ENCODE assay signal across 36 mouse cellular contexts in the genomic region with DNA sequence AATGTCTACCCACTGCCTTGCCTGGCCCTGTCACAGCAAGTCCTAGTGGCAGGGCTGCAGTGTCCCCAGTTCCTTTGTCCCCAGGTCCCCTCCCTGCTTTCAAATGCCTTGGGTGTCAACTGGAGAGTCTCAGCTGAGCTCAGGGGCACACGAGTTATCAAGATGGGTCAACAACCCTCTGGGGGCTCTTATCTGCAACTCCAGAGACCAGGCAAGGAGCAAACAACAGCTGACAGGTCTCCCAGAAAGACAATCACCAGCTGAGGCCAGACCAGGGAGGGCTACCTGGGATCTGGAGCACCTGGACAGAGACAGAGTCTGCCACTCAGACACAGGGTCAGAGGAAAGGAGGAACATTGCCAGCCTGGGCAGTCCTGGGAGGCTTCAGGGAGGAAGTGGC. TPM values are rescaled to one million over a fixed set of nuclear protein-coding genes. Genes with fewer than 3 reads are reported as not detected.
DNase-seq lines count a peak whose midpoint lies in the region; ATAC-seq and TF ChIP-seq lines count a peak whose summit lies in the region.
"Had no signal": no experiment of that assay in that cellular context is flagged by ENCODE, and none has a peak within 500 bp of the region (broad histone marks: within the 10 kb centered on the region; RNA-seq: fewer than 3 reads in every experiment).

No protein-coding gene starts in this region.

- H3K4me2 ChIP-seq in intestine, embryonic 15.5 days (replicated peaks) = no peak overlapping the region
- no peak overlapping the region for H3K4me2 ChIP-seq in intestine, postnatal 0 days (replicated peaks; ENCODE audit: low read depth)
- H3K4me2 ChIP-seq: embryonic facial prominence, embryonic 13.5 days; forebrain, embryonic 12.5 days; heart, embryonic 13.5 days; hindbrain, embryonic 13.5 days had no signal

- H3K9me3 ChIP-seq in intestine, embryonic 15.5 days = no peaks in the 10 kb centered on the region
- no peaks in the 10 kb centered on the region for H3K9me3 ChIP-seq in intestine, postnatal 0 days (ENCODE audit: control insufficient read depth)
- H3K9me3 ChIP-seq in G1E (replicated peaks) (no peaks in the 10 kb centered on the region), MEL (replicated peaks; ENCODE audit: insufficient read depth, low read length) (no peaks in the 10 kb centered on the region)
- H3K9me3 ChIP-seq: embryonic facial prominence, embryonic 10.5 days; embryonic facial prominence, embryonic 13.5 days; forebrain, embryonic 12.5 days; heart, embryonic 13.5 days; hindbrain, embryonic 13.5 days had no signal

- no peak for DNase-seq in G1E (ENCODE audit: low spot score)
- DNase-seq in MEL (ENCODE audit: low read depth, low spot score) = no peak
- no peak for DNase-seq in right cerebral cortex, postnatal 25 days
- DNase-seq: adrenal gland, postnatal 25 days; cerebellum, adult 11-12 months; cerebellum, adult 8-10 months; cerebellum, postnatal 10 days; cerebellum, postnatal 36 days; embryo, embryonic 11 days; gastrocnemius, adult 2 months; gastrocnemius, postnatal 14 days; heart, adult 11 months; heart, postnatal 14 days; heart, postnatal 4 days; kidney, adult 11 months had no signal

- no peaks in the 10 kb centered on the region for H3K36me3 ChIP-seq in intestine, embryonic 15.5 days
- H3K36me3 ChIP-seq in intestine, postnatal 0 days (ENCODE audit: control insufficient read depth, insufficient read depth) = no peaks in the 10 kb centered on the region
- H3K36me3 ChIP-seq in G1E (replicated peaks) (peaks cover 1% of the 10 kb centered on the region), MEL (ENCODE audit: control insufficient read depth in 1 of 2, insufficient read depth in 2 of 2, low read length in 2 of 2) (peaks cover 0 to 5% of the 10 kb centered on the region in 2 experiments; a peak in 2 of 4 replicates)
- H3K36me3 ChIP-seq: embryonic facial prominence, embryonic 10.5 days; embryonic facial prominence, embryonic 13.5 days; forebrain, embryonic 12.5 days; heart, embryonic 13.5 days; hindbrain, embryonic 13.5 days had no signal

- H3K79me2 ChIP-seq in MEL (ENCODE audit: control insufficient read depth, insufficient read depth, low read length, poor library complexity) = no peaks in the 10 kb centered on the region

- TF ChIP-seq RAD21 in MEL (IDR thresholded peaks at IDR 0.05; ENCODE audit: low read depth, low read length) = no peak

- no peak for TF ChIP-seq POLR2A in MEL (IDR thresholded peaks at IDR 0.05; ENCODE audit: control insufficient read depth in 1 of 2, insufficient read depth in 1 of 2, low read depth in 1 of 2, low read length in 2 of 2, poor library complexity in 1 of 2)

- WGBS in intestine, embryonic 15.5 days = 13% methylated on average over 1 of the region's 1 CpGs
- WGBS in intestine, postnatal 0 days = 8% methylated on average over 1 of the region's 1 CpGs

- H3K27me3 ChIP-seq in intestine, embryonic 15.5 days (replicated peaks) = 0 out of 2 replicates have a peak, but pooled peaks cover 8% of the 10 kb centered on the region
- no peaks in the 10 kb centered on the region for H3K27me3 ChIP-seq in intestine, postnatal 0 days (replicated peaks; ENCODE audit: control insufficient read depth, insufficient read depth, low read length)
- H3K27me3 ChIP-seq in G1E (ENCODE audit: insufficient read depth, low read length) (peaks cover 21% of the 10 kb centered on the region), MEL (ENCODE audit: control insufficient read depth in 1 of 2, insufficient read depth in 2 of 2, low read length in 2 of 2) (no peaks in the 10 kb centered on the region)

- H3K4me1 ChIP-seq in intestine, embryonic 15.5 days (replicated peaks) = no peaks in the 10 kb centered on the region
- no peaks in the 10 kb centered on the region for H3K4me1 ChIP-seq in intestine, postnatal 0 days (replicated peaks; ENCODE audit: control insufficient read depth, insufficient read depth, low read length)
- H3K4me1 ChIP-seq in G1E (ENCODE audit: insufficient read depth, low read depth, low read length) (peaks cover 30% of the 10 kb centered on the region), MEL (ENCODE audit: control insufficient read depth in 1 of 2, insufficient read depth in 2 of 2, low read length in 2 of 2) (peaks cover 8 to 19% of the 10 kb centered on the region in 2 experiments)
- H3K4me1 ChIP-seq: embryonic facial prominence, embryonic 13.5 days; forebrain, embryonic 12.5 days; heart, embryonic 13.5 days had no signal

- H3K27ac ChIP-seq in intestine, embryonic 15.5 days = no peak overlapping the region
- H3K27ac ChIP-seq in intestine, postnatal 0 days (ENCODE audit: low read depth, low read length) = no peak overlapping the region
- no peak overlapping the region for H3K27ac ChIP-seq in MEL (ENCODE audit: control insufficient read depth, low read depth, low read length)
- H3K27ac ChIP-seq: embryonic facial prominence, embryonic 10.5 days; embryonic facial prominence, embryonic 13.5 days; forebrain, embryonic 12.5 days; gastrocnemius, adult 2 months; heart, embryonic 13.5 days; hindbrain, embryonic 13.5 days had no signal

- TF ChIP-seq CTCF in intestine, postnatal 0 days (IDR thresholded peaks at IDR 0.05; ENCODE audit: low read depth) = no peak
- TF ChIP-seq CTCF in G1E (IDR thresholded peaks at IDR 0.05; ENCODE audit: low read depth, low read length) (no peak), MEL (IDR thresholded peaks at IDR 0.05 in 2 of 3, conservative IDR thresholded peaks at IDR 0.05 in 1 of 3; ENCODE audit: control insufficient read depth in 1 of 3, insufficient read depth in 1 of 3, low read depth in 2 of 3, low read length in 3 of 3, poor library complexity in 1 of 3, severe bottlenecking in 1 of 3) (no peak)

- peak in 1 of 2 experiments; percentile 51; a peak in 1 of 4 replicates for TF ChIP-seq EP300 in MEL (IDR thresholded peaks at IDR 0.05; ENCODE audit: low read depth in 1 of 2, low read length in 2 of 2)

- ATAC-seq in intestine, embryonic 15.5 days = 0 out of 2 replicates have a peak, but pooled peaks have one; percentile 11
- no peak for ATAC-seq in intestine, postnatal 0 days
- ATAC-seq in G1E (ENCODE audit: extremely low read depth, insufficient number of reproducible peaks, low FRiP score, poor library complexity, severe bottlenecking) = peak; percentile 15; the same call in 1 of the 2 replicates
- ATAC-seq in megakaryocyte-erythroid progenitor cell, adult 5-6 weeks (replicated peaks; ENCODE audit: low FRiP score, low TSS enrichment, poor library complexity, severe bottlenecking) = 0 out of 2 replicates have a peak, but pooled peaks have one; percentile 27
- no peak for ATAC-seq in activated CD4-positive, CD25-positive, alpha-beta regulatory T cell, adult 4 months
- ATAC-seq: CD4-positive, CD25-positive, alpha-beta regulatory T cell, adult 4 months; forebrain, embryonic 16.5 days; hindbrain, embryonic 16.5 days; Patski had no signal

- H3K9ac ChIP-seq in intestine, embryonic 15.5 days = no peak overlapping the region
- no peak overlapping the region for H3K9ac ChIP-seq in intestine, postnatal 0 days (ENCODE audit: low read depth, low read length)
- no peak overlapping the region for H3K9ac ChIP-seq in MEL (ENCODE audit: control insufficient read depth, low read depth, low read length, poor library complexity, severe bottlenecking)
- H3K9ac ChIP-seq: embryonic facial prominence, embryonic 13.5 days; forebrain, embryonic 12.5 days; heart, embryonic 13.5 days had no signal

- H3K4me3 ChIP-seq in intestine, embryonic 15.5 days (replicated peaks) = no peak overlapping the region
- no peak overlapping the region for H3K4me3 ChIP-seq in intestine, postnatal 0 days (ENCODE audit: low read depth, low read length)
- H3K4me3 ChIP-seq in G1E (ENCODE audit: low read depth, low read length) (no peak overlapping the region), MEL (ENCODE audit: control insufficient read depth in 1 of 2, insufficient read depth in 1 of 2, low read depth in 2 of 2, low read length in 2 of 2) (no peak overlapping the region)
- H3K4me3 ChIP-seq: embryonic facial prominence, embryonic 10.5 days; embryonic facial prominence, embryonic 13.5 days; erythroblast, embryonic 14.5 days; forebrain, embryonic 12.5 days; gastrocnemius, adult 2 months; heart, embryonic 13.5 days; hindbrain, embryonic 13.5 days had no signal

RNA-seq across cellular contexts. Expression of a gene that starts 16.4 kb away (rescaled TPM):
- 14.0 and 18.0 TPM in 2 replicates for polyA plus RNA-seq in intestine, embryonic 15.5 days (2015; fragmentation: Nextera tagmentation; extraction: Ambion mirVana)
- polyA plus RNA-seq in intestine, postnatal 0 days (2015; fragmentation: Nextera tagmentation; extraction: Ambion mirVana) = 21.2 and 21.5 TPM in 2 replicates
- not detected in 2 replicates for total RNA-seq in G1E (2014; fragmentation: Nextera tagmentation)
- total RNA-seq in G1E (2017) = 0.70 and 1.6 TPM in 2 replicates
- 0.98 and 1.1 TPM in 2 replicates for polyA plus RNA-seq in G1E (2012)
- 8.2 and 12.1 TPM in 2 replicates for total RNA-seq in MEL (2012; rRNA removed)
- 10 to 100 TPM in 1 of 2 experiments, not detected in 1; 21.0 TPM for polyA plus RNA-seq in MEL (2012; ENCODE audit: insufficient read depth in 1 of 2, insufficient read length in 2 of 2, low read depth in 1 of 2, low replicate concordance in 2 of 2, missing spikeins in 1 of 2)
- 59.5 and 72.1 TPM in 2 replicates for total RNA-seq in megakaryocyte-erythroid progenitor cell, adult 5-6 weeks (2014; fragmentation: Nextera tagmentation)
- 58.5 and 67.3 TPM in 2 replicates for total RNA-seq in megakaryocyte-erythroid progenitor cell, adult 5-6 weeks (2017)
- polyA plus RNA-seq in activated CD4-positive, CD25-positive, alpha-beta regulatory T cell, adult 4 months (2017; shearing (Covaris generic)) = not detected
- polyA plus RNA-seq: CD4-positive, CD25-positive, alpha-beta regulatory T cell, adult 4 months; erythroblast, embryonic 14.5 days had no signal

RNA-seq across cellular contexts. Expression of a gene that starts 20.1 kb away (rescaled TPM):
- polyA plus RNA-seq in intestine, embryonic 15.5 days (2015; fragmentation: Nextera tagmentation; extraction: Ambion mirVana) = not detected in 2 replicates
- not detected in 2 replicates for polyA plus RNA-seq in intestine, postnatal 0 days (2015; fragmentation: Nextera tagmentation; extraction: Ambion mirVana)
- not detected in 2 replicates for total RNA-seq in G1E (2014; fragmentation: Nextera tagmentation)
- not detected in 2 replicates for total RNA-seq in G1E (2017)
- not detected in 2 replicates for polyA plus RNA-seq in G1E (2012)
- total RNA-seq in MEL (2012; rRNA removed) = not detected in 2 replicates
- under 1 TPM in 1 of 2 experiments, not detected in 1; 0.17 TPM for polyA plus RNA-seq in MEL (2012; ENCODE audit: insufficient read depth in 1 of 2, insufficient read length in 2 of 2, low read depth in 1 of 2, low replicate concordance in 2 of 2, missing spikeins in 1 of 2)
- total RNA-seq in megakaryocyte-erythroid progenitor cell, adult 5-6 weeks (2014; fragmentation: Nextera tagmentation) = not detected in 2 replicates
- total RNA-seq in megakaryocyte-erythroid progenitor cell, adult 5-6 weeks (2017) = not detected in 2 replicates
- not detected for polyA plus RNA-seq in activated CD4-positive, CD25-positive, alpha-beta regulatory T cell, adult 4 months (2017; shearing (Covaris generic))
- total RNA-seq: adrenal gland, postnatal 25 days; gastrocnemius, postnatal 14 days; gastrocnemius, postnatal 4 days; heart, postnatal 14 days; heart, postnatal 4 days had no signal
- polyA plus RNA-seq: brain, embryonic 14.5 days; CD4-positive, CD25-positive, alpha-beta regulatory T cell, adult 4 months; embryonic facial prominence, embryonic 10.5 days; embryonic facial prominence, embryonic 13.5 days; erythroblast, embryonic 14.5 days; forebrain, embryonic 12.5 days; forebrain, embryonic 16.5 days; heart, embryonic 13.5 days; hindbrain, embryonic 13.5 days had no signal

RNA-seq across cellular contexts. Expression of a gene that starts 24.8 kb away (rescaled TPM):
- polyA plus RNA-seq in intestine, embryonic 15.5 days (2015; fragmentation: Nextera tagmentation; extraction: Ambion mirVana) = 0.08 TPM in 1 of 2 replicates, not detected in the other
- polyA plus RNA-seq in intestine, postnatal 0 days (2015; fragmentation: Nextera tagmentation; extraction: Ambion mirVana) = 0.04 TPM in 1 of 2 replicates, not detected in the other
- not detected in 2 replicates for total RNA-seq in G1E (2014; fragmentation: Nextera tagmentation)
- 0.05 and 0.06 TPM in 2 replicates for total RNA-seq in G1E (2017)
- not detected in 2 replicates for polyA plus RNA-seq in G1E (2012)
- not detected in 2 replicates for total RNA-seq in MEL (2012; rRNA removed)
- not detected for polyA plus RNA-seq in MEL (2012; ENCODE audit: insufficient read depth in 1 of 2, insufficient read length in 2 of 2, low read depth in 1 of 2, low replicate concordance in 2 of 2, missing spikeins in 1 of 2)
- not detected in 2 replicates for total RNA-seq in megakaryocyte-erythroid progenitor cell, adult 5-6 weeks (2014; fragmentation: Nextera tagmentation)
- not detected in 2 replicates for total RNA-seq in megakaryocyte-erythroid progenitor cell, adult 5-6 weeks (2017)
- not detected for polyA plus RNA-seq in activated CD4-positive, CD25-positive, alpha-beta regulatory T cell, adult 4 months (2017; shearing (Covaris generic))
- total RNA-seq: adrenal gland, adult 2 months; adrenal gland, postnatal 25 days; gastrocnemius, adult 2 months; gastrocnemius, postnatal 14 days; gastrocnemius, postnatal 4 days; heart, adult 8-10 months; heart, postnatal 14 days; heart, postnatal 4 days had no signal
- polyA plus RNA-seq: adrenal gland, adult 2 months; C2C12; CD4-positive, CD25-positive, alpha-beta regulatory T cell, adult 4 months; cortical plate, adult 2 months; erythroblast, embryonic 14.5 days; heart, embryonic 13.5 days; heart, embryonic 16.5 days had no signal

RNA-seq across cellular contexts. Expression of a gene that starts 47.2 kb away (rescaled TPM):
- polyA plus RNA-seq in intestine, embryonic 15.5 days (2015; fragmentation: Nextera tagmentation; extraction: Ambion mirVana) = 49.8 and 50.2 TPM in 2 replicates
- 63.6 and 67.2 TPM in 2 replicates for polyA plus RNA-seq in intestine, postnatal 0 days (2015; fragmentation: Nextera tagmentation; extraction: Ambion mirVana)
- total RNA-seq in G1E (2014; fragmentation: Nextera tagmentation) = 13.2 and 19.6 TPM in 2 replicates
- 8.4 and 8.7 TPM in 2 replicates for total RNA-seq in G1E (2017)
- 20.6 and 26.1 TPM in 2 replicates for polyA plus RNA-seq in G1E (2012)
- total RNA-seq in MEL (2012; rRNA removed) = 9.2 and 10.1 TPM in 2 replicates
- 10 to 100 TPM in 1 of 2 experiments, not detected in 1; 30.5 TPM for polyA plus RNA-seq in MEL (2012; ENCODE audit: insufficient read depth in 1 of 2, insufficient read length in 2 of 2, low read depth in 1 of 2, low replicate concordance in 2 of 2, missing spikeins in 1 of 2)
- total RNA-seq in megakaryocyte-erythroid progenitor cell, adult 5-6 weeks (2014; fragmentation: Nextera tagmentation) = 13.6 and 20.8 TPM in 2 replicates
- total RNA-seq in megakaryocyte-erythroid progenitor cell, adult 5-6 weeks (2017) = 6.3 and 8.7 TPM in 2 replicates
- polyA plus RNA-seq in activated CD4-positive, CD25-positive, alpha-beta regulatory T cell, adult 4 months (2017; shearing (Covaris generic)) = 1 to 10 TPM; 3.8 to 4.7 TPM

RNA-seq across cellular contexts. Expression of a gene that starts 54.7 kb away (rescaled TPM):
- 6.2 and 6.6 TPM in 2 replicates for polyA plus RNA-seq in intestine, embryonic 15.5 days (2015; fragmentation: Nextera tagmentation; extraction: Ambion mirVana)
- polyA plus RNA-seq in intestine, postnatal 0 days (2015; fragmentation: Nextera tagmentation; extraction: Ambion mirVana) = 4.1 and 4.4 TPM in 2 replicates
- total RNA-seq in G1E (2014; fragmentation: Nextera tagmentation) = 5.3 and 6.6 TPM in 2 replicates
- 3.7 and 6.2 TPM in 2 replicates for total RNA-seq in G1E (2017)
- polyA plus RNA-seq in G1E (2012) = 3.4 and 3.6 TPM in 2 replicates
- 2.3 and 2.7 TPM in 2 replicates for total RNA-seq in MEL (2012; rRNA removed)
- polyA plus RNA-seq in MEL (2012; ENCODE audit: insufficient read depth in 1 of 2, insufficient read length in 2 of 2, low read depth in 1 of 2, low replicate concordance in 2 of 2, missing spikeins in 1 of 2) = 1 to 10 TPM in 1 of 2 experiments, not detected in 1; 5.9 TPM
- total RNA-seq in megakaryocyte-erythroid progenitor cell, adult 5-6 weeks (2014; fragmentation: Nextera tagmentation) = 0.35 and 1.6 TPM in 2 replicates
- total RNA-seq in megakaryocyte-erythroid progenitor cell, adult 5-6 weeks (2017) = 0.09 and 1.7 TPM in 2 replicates
- polyA plus RNA-seq in activated CD4-positive, CD25-positive, alpha-beta regulatory T cell, adult 4 months (2017; shearing (Covaris generic)) = 1 to 10 TPM; 4.7 to 7.2 TPM

Comparison
In these comparisons a context has a peak if more than half of its experiments do, and no peak if none do; other contexts are left out.
1. ATAC-seq: peak in intestine, embryonic 15.5 days (single experiment), G1E (single experiment) and megakaryocyte-erythroid progenitor cell, adult 5-6 weeks (single experiment); none in intestine, postnatal 0 days (single experiment) and activated CD4-positive, CD25-positive, alpha-beta regulatory T cell, adult 4 months (single experiment).